Mouse (Mus musculus) neural tube, postnatal 0 days (tissue): ENCODE measurements around the gene Lrrc66. TPM values are rescaled to one million over a fixed set of nuclear protein-coding genes. Genes with fewer than 3 reads are reported as not detected.

Experiments
- polyA plus RNA-seq: library from polyadenylated mRNA; unstranded; fragments of >200 nt; fragmentation: Nextera tagmentation; extraction: Ambion mirVana; gene quantifications from 2 replicates; pipeline ENCODE4 v1.2.1, GENCODE M21; 2015

Gene Lrrc66
- polyA plus RNA-seq: not detected in 2 replicates

DNA sequence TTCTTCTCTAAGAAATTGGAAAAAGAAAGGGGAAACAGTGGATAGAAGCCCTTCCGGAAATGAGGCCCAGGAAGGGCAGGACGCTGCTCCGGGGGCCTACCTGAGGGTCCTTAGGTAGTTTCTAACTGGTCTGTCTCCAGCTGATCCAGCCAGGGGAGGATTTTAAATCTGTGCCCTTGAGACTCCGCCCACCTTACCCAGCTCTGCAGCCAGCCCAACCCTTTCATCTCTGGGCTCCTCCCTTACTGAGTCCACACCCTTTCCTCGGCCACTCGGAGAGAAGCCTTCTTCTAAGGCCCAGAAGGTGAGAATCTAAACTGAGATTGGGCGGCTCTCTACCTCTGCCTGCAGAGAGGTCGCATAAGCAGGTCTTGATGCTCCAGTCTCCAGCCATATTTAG is at the start of gene Lrrc66:
Gene Lrrc66, minus strand, starts transcription at position 236 of the 400 bp plus-strand sequence.

DNA sequence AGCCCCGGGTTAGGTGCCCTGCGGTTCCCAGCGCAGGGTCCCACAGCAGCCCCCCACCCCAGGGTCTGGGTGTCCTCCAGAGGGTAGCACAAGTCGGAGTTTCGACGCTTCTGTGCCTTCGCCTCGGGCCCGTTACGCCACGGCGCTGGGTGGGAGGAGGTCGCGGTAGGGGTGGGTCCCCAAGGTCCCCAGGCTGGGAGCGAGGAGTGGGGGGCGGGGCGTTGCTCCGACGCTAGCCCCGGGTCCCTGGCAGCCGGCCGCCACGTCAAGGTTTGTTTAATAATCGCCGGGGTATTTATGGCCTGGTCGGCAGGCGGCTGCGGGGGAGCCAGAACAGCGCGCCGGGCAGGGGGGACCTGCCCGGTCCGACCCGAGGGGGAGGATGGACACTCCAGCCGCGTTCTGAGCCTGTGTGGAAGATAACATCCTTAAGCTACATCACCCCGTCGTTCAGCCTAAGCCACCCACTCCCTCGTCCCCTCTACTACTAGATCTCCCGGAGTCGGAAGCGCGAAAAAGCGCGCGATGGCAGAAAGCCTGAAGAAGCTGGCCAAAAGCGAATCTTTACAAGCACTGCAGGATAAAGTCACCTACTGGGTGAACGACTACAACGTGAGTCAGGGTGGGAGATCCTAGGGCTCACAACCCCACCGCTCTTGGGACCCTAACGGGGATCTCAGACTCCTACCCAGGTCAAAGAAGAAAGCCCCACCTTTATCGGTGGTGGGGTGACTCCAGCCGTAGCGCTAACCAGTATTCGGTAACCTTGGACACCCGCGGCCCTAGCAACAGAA is 18.9 kb upstream of the Lrrc66 start, which contains the start of gene Spata18:
Gene Spata18, plus strand, starts transcription at position 319 of the 794 bp plus-strand sequence.

DNA sequence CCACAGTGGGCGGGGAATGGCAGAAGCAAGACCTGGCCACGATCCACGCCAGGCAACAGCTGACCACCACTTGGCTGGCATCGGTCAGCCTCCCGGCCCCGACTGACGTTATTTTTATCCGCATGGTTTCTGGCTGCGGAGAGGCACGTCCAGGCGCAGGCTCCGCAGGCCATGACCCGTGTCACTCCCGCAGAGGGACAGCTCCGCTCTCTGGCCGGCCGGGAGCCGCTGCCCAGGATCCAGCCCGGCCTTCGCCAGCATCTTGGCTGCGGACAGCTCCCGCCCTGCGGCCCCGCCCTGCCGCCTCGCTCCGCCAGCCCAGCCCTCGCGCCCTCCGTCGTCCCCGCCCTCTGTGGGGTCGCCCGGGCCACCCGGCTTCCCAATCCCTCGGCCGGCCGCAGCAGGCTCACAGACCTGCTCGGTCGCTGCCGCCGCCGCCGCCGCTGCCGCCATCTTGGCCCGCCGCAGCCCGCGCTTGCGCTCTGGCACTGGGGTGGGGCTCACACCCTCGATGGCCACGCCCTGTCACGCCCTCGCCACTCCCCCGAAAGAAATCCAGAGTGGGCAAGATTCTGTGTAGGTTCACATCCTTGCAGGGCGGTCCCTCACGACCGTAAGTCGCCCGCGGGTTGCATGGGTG is 15.1 kb upstream of the Lrrc66 start, which contains the start of gene Sgcb:
Gene Sgcb, minus strand, starts transcription at position 530 of the 640 bp plus-strand sequence.

Other genes with a start within 250 kb of the Lrrc66 start
- 0.71 and 1.0 TPM in 2 replicates for gene Cwh43, start 226.5 kb downstream of the Lrrc66 start, polyA plus RNA-seq
- 40.4 and 43.0 TPM in 2 replicates for gene Dcun1d4, start 151.5 kb downstream of the Lrrc66 start, polyA plus RNA-seq
- 62.0 and 62.4 TPM in 2 replicates for gene Sgcb, start 15.3 kb upstream of the Lrrc66 start, polyA plus RNA-seq
- gene Spata18, start 18.9 kb upstream of the Lrrc66 start, polyA plus RNA-seq: 0.26 and 0.37 TPM in 2 replicates